Mouse (Mus musculus): Measurements from ENCODE around the gene Nudt3. TPM values are rescaled to one million over a fixed set of nuclear protein-coding genes. Genes with fewer than 3 reads are reported as not detected.
"Not testable (repeated sequence)": the region's sequence is repeated elsewhere in the genome, so short reads cannot be mapped to it uniquely, and the experiment has no call there.

Gene Nudt3
- total RNA-seq, 1 experiment from 2014 or later, result 113 TPM

DNA sequence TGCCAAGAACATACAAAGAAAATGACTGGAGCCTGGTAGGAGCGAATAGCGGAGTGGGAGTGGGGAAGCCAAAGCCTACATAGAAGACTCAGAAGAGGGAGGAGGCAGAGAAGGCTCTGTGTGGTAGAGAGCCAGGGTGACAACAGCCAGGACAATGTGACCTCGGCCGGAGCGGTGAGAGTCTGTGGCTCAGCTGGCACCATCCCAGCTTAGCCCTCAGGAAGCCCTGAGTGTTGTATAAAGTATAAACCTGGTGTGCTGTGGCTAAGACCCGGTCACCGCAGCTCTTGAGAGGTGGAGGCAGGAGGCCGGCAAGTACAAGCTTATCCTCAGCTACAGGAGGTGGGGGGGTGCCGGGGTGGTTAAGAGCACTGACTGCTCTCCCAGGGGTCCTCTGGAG is 14.0 kb upstream of the Nudt3 start:
- ATAC-seq (replicated peaks; ENCODE audit: insufficient number of reproducible peaks, low FRiP score, low TSS enrichment, poor library complexity, severe bottlenecking), result no peak

DNA sequence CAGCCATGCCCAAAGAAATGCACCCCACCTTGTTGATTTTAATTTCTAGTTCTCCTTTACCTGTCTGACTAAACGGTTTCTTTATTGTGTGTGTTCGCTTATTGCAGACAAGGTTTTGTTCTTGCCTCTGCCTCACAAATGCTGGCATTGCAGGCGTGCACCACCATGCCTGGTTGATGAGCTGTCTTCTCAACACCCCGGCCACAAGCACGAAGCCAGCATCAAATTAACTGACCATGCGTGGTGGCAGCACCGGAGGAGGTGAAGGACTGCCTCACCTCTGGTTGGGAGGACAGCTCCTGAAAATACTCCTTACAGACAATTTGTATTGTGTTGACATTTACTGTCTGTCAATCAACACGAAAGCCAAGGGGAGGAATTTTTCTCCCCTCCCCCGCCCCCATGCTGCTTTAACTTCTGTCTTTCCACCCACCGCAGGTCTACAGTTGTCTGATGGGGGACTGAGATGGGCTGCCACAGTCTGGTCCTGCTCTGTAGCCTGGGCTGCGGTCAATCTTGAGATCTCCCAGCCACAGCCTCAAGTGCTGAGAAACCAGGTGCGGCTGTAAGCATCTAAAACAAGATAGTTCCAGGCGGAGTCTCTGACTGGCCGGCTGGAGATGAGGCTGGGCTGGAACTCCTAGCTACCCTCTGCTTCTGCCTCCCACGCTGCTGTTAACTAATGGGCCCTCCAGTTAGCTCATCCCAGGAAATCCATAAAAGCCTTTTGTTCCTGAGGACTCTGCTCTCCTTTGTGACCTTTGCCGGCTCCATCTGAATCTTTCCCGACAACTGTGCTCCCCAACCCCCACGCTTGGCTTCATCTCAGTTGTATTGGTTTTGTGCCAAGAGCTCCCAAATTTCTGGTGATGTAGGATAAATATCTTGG is 13.1 kb upstream of the Nudt3 start, which contains the start of gene Rps10:
Gene Rps10 (minus strand): TSS at position 538 of the 889 bp plus-strand sequence.
- ATAC-seq (replicated peaks; ENCODE audit: insufficient number of reproducible peaks, low FRiP score, low TSS enrichment, poor library complexity, severe bottlenecking), result no peak

DNA sequence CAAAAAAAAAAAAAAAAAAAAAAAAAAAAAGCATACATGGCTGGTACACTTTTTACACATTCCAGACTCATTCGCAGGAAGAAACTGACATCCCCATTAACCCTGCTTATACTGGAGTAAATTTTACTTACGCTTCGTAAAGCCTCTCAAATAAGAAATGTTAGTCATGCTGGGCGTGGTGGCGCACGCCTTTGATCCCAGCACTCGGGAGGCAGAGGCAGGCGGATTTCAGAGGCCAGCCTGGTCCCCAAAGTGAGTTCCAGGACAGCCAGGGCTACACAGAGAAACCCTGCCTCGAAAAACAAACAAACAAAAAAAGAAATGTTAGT is 12.2 kb upstream of the Nudt3 start:
- not testable (repeated sequence) for ATAC-seq (replicated peaks; ENCODE audit: insufficient number of reproducible peaks, low FRiP score, low TSS enrichment, poor library complexity, severe bottlenecking)

DNA sequence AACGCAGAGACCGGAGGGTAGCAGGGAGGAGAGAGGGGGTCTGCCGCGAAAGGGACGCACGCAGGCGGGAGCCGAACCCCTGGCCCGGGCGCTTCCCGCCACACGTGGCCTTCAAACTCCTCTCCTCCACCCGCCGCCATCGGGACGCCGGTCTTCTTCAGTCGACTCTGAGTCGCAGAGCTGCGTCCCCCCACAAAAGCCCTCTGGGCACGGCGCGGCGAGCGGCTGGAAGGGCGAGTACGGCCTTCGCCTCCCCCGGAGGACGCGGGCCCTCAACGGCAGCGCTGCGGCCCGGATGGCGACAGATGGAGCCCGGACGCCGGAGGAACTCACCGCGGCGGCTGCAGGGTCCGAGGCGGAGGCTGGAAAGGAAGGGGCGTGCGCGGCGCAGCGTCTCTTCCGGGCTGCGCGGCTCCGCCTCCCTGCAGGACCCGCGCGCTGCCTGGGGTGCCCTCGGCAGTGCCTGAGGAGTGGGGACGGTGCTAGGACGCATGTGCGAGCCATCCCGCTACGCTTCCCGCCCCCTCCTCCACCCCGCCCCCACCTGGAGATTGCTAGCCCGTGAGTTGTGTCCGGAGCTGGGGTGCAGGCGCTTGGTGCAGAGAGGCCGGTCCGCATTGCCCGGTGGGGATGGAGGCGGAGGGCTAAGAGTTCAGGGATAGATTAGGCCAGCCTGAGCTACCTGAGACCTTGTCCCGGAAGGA is 11.7 kb upstream of the Nudt3 start, which contains the start of gene RPS10-NUDT3:
Gene RPS10-NUDT3 (minus strand): TSS at position 352 of the 704 bp plus-strand sequence.
- ATAC-seq (replicated peaks; ENCODE audit: insufficient number of reproducible peaks, low FRiP score, low TSS enrichment, poor library complexity, severe bottlenecking), result peak; percentile 81

DNA sequence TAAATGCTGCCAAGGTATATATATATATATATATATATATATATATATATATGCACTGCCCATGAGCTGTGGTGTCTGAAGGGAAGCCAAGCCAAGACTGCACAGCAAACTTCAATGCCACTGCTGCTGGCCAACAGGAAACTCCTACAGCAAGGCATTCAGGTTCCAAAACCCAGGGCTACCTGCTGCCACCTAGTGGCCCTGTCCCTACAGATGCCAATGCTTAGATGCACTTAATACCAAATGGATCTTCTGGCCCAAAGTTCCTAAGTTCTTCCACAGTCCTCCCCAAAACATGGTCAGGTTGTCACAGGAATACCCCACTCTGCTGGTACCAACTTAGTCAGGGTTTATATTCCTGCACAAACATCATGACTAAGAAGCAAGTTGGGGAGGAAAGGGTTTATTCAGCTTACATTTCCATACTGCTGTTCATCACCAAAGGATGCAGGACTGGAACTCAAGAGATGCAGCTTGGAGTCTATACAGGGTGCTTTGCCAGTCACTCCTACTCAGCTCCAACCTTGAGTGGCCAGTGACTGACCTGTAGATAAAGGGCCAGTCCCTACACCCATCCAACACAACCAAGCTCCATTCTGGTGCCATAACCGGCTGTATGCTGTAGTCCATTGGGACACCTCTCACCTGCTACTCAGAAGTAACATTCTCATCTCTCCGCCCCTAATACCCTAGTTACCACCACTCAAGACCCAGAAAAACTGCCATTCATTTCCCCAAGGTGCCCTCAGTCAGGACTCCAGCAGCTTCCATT is 6.1 kb upstream of the Nudt3 start:
- ATAC-seq (replicated peaks; ENCODE audit: insufficient number of reproducible peaks, low FRiP score, low TSS enrichment, poor library complexity, severe bottlenecking), result peak; percentile 77

DNA sequence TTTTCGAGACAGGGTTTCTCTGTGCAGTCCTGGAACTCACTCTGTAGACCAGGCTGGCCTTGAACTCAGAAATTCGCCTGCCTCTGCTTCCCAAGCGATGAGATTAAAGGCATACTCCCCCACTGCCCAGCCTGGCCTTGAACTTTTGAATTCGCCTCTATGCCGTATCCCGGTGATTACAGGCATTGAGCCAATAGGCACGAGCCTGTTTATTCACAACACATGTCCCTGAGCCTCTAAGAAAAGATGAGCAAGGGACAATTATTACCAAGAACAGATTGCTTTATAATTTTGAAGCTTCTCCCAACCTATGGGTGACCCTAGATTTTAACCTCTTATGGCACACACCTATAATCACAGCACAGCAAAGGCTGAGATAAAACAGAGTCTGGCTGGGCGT is 5.1 kb upstream of the Nudt3 start:
- no peak for ATAC-seq (replicated peaks; ENCODE audit: insufficient number of reproducible peaks, low FRiP score, low TSS enrichment, poor library complexity, severe bottlenecking)

DNA sequence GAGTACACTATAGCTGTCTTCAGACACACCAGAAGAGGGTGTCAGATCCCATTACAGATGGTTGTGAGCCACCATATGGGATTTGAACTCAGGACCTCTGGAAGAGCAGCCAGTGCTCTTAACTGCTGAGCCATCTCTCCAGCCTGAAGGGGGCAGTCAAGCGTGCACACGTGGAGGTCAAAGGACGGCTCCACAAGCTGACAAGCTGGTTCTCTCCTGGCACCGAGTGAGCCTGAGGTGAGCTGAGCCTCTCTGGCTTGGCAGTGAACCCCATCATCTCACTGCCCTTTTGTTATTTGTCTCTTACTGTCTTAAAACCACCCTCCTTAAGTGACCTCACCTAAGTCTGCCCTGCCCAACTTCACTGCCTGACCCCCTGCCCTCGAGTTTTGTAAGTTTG is 4.2 kb upstream of the Nudt3 start:
- no peak for ATAC-seq (replicated peaks; ENCODE audit: insufficient number of reproducible peaks, low FRiP score, low TSS enrichment, poor library complexity, severe bottlenecking)

DNA sequence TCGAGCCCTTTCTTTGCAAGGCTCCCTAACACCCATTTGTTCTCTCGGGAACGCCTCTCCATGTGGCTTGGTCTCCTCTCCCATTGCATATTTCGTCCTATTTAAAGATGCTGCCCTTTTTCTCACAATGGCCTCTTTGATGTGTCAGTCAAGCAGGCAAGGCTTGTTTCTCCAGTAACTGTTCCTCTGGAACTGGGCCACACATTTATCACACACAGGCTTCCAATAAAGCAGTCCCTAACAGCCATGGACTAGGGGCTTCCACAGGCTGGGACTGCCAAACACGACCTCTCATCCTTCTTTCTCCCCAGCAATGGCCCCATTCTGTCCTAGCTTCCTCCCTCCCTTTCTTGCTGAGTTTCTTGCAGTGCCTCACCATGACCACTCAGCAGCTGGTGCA is 3.4 kb upstream of the Nudt3 start:
- ATAC-seq (replicated peaks; ENCODE audit: insufficient number of reproducible peaks, low FRiP score, low TSS enrichment, poor library complexity, severe bottlenecking), result no peak

DNA sequence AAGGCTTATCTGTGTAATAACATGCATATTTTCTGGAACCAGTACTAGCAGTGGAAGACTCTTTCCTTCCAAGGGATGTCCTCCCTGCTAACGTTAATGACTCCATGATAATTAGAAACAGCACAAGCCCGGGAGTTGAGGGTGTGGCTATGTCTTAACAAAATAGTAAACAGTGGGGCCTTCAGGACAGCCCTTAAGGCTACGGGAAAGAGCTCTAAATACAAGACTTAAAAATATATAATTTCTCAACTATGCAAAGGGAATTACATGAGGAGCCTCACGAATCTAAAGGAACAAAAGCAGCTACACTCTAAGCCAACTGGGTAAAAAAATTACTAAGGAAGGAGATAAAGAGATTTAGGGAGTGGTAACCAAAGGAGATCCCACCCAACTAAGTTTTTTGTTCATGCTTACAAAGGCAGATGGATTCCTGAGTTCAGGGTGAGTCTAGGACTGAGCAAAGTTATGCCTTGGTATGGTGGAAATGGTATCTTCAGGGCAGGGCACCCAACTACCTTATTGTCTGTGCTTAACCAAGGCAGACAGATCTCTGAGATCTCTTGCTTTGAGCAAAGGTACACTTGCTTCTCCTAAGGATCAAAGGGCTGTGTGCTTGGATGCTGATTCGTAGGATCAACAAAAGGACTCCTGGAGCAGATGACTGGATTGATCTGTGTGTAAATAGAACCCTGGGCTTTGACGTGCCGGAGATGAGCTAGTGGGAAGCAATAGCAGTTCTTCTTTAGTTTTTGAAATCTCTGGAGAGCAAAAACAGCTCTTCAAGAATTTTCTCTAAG is 2.4 kb upstream of the Nudt3 start:
- ATAC-seq (replicated peaks; ENCODE audit: insufficient number of reproducible peaks, low FRiP score, low TSS enrichment, poor library complexity, severe bottlenecking), result no peak

DNA sequence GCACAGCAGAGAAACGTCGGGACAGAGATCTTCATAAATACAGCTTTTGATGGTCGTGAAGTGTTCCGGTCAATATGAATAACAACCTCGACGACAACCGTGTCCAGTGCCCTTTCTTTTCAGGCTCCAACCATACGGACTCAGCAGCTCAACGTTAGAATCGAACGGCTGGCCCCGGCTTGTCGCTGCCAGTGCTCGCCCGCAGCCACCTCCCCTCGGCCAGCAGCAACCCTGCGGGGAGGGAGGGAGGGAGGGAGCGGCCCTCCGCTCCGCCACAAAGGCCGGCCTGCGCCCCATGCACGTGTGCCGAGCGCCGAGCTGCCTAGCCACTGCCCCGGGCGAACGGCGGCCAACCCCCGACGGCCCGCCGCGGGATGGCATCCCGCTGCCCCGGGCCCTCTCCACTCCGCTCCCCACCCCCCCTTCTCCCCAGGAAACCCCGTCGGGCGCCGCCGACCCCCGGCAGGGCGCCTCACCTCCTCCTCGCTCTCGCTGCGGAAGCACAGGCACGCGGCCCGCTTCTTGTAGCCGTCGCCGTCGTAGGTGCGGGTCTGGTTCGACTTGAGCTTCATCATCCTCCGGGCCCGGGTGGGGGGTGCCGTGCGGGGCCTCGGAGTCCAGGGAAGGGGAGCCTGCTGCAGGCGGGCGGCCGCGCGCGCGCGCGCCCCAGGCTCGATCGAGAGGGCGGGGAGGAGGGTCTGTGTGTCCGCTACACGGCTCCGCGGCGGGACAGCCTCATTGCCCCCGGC is 510 bp downstream of the Nudt3 start:
- ATAC-seq (replicated peaks; ENCODE audit: insufficient number of reproducible peaks, low FRiP score, low TSS enrichment, poor library complexity, severe bottlenecking), result 0 out of 2 replicates have a peak, but pooled peaks have one; percentile 16

DNA sequence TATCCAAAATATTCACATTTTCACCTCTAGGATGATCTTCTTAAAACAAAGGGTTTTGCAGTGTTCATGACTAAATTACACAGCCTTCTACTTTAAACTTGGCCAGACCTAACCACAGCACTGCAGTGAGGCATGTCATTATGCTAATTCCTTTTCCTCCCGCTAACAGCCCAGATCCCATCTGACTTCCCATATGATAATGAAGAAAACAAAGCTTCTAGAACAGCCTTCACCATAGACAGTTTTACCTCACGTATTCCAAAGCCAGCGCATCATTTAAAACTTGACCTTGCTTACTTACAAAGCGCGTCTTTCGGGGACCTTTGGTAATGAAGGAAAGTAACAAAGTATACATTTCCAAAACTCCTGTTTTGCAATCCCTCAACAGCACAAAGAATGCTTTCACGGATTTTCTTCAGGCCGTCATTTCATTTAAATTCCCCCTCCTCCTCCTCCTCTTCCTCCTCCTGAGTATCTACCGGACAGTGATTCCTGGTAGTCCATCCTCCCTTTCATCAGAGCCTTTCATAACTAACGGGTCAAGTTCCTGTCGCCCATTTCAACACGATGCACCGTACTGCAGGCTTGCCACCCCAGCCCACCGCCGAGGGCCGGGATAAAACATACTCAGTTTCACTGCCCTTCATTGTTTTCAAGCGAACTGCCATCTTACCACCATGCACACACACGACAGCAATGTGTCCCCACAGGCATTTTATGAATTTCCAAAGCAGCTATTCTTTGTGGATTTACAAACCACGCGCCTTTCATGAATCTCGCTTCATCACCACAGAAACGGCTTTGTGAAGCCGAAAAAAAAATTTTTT is 1.4 kb downstream of the Nudt3 start:
- ATAC-seq (replicated peaks; ENCODE audit: insufficient number of reproducible peaks, low FRiP score, low TSS enrichment, poor library complexity, severe bottlenecking), result no peak

DNA sequence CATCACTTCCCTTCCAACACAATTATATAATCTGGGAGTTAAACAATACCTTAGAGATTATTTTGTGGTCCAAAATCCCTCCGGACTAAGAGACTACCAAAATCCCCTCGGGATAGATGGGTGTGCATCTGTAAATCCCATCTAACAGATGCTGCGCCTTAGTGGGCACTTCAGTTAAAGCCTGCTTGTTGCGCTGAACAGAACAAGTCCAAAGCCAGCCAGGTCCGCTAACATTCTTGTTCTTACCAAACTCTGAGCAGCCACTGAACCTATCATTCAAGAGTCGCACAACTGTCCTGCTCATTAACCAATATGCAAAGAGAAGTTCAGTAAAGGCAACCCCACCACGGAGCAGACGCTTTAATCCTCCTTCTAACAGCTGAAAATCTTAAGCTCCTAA is 2.1 kb downstream of the Nudt3 start:
- no peak for ATAC-seq (replicated peaks; ENCODE audit: insufficient number of reproducible peaks, low FRiP score, low TSS enrichment, poor library complexity, severe bottlenecking)

DNA sequence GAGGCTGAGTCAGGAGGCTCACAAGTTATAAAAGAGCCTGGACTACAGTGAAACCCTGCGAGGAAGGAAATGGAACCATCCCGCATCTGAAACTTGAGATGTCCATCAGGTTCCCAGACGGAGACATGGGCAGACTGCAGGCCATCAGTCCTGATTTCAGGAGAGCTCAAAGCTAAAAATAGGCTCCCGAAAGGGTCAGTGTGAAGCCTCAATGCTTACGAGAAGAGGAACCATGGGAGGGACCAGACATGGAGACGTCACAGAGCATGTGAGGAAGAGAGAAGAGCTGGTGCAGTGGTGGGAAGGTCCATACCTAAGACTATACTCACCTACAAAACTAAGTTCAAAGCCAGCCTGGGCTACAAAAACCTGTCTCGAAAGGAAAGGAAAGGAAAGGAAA is 7.9 kb downstream of the Nudt3 start:
- 0 out of 2 replicates have a peak, but pooled peaks have one; percentile 54 for ATAC-seq (replicated peaks; ENCODE audit: insufficient number of reproducible peaks, low FRiP score, low TSS enrichment, poor library complexity, severe bottlenecking)

DNA sequence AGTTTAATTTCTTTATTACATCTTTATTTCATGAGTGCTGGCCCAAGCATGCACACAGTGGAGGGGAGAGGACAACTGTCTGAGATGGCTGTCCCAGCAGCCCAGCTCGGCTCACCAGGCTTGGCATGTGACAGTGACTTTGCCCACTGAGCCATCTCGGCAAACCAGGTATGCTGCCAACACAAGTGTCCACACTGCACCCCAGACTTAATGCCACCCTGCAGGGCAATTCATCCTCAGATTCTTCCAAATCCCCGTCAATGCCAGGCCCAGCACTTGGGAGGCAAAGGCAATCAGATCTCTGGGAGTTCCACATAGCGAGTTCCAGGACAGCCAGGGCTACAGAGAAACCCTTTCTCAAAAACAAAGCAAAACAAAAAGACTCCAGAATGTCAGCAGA is 10.3 kb downstream of the Nudt3 start:
- ATAC-seq (replicated peaks; ENCODE audit: insufficient number of reproducible peaks, low FRiP score, low TSS enrichment, poor library complexity, severe bottlenecking), result no peak

DNA sequence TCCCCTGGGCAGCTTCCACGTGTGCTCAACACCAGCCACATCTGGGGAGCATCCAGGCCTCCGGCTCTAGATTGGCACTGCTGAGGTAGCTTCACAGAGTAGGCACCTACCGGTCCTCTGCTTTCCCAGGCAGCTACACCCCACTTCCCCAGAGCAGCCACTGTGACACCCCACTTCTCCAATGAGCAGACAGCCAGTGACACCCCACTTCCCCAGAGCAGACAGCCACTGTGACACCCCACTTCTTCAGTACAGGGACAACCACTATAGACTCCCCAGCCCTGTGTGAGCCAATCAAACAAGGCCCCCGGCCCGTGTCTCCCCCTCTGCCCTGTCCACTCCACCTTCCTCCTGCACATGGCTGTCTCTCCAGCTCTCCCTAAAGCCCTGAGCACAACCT is 11.3 kb downstream of the Nudt3 start:
- peak; percentile 64 for ATAC-seq (replicated peaks; ENCODE audit: insufficient number of reproducible peaks, low FRiP score, low TSS enrichment, poor library complexity, severe bottlenecking)

DNA sequence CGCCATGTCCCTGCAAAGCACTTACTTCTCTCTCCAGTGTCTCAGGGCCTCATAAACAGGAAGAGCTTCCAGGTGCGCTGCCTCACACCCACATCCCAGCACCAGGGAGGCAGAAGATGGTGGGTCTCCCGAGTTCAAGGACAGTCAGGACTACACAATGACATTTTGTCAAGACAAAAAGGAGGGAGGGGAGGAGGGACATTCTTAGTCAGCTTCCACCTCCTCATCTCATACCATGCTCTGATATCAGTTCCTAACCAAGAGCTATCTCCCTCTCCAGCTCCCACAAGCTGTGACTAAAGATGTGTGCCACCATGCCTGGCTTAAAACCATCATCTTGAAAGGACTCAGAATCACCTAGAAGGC is 11.8 kb downstream of the Nudt3 start:
- ATAC-seq (replicated peaks; ENCODE audit: insufficient number of reproducible peaks, low FRiP score, low TSS enrichment, poor library complexity, severe bottlenecking), result no peak

All from monocyte, adult 5-6 weeks (primary cell).